ENCODE assay signal across 13 mouse cellular contexts in the genomic region with DNA sequence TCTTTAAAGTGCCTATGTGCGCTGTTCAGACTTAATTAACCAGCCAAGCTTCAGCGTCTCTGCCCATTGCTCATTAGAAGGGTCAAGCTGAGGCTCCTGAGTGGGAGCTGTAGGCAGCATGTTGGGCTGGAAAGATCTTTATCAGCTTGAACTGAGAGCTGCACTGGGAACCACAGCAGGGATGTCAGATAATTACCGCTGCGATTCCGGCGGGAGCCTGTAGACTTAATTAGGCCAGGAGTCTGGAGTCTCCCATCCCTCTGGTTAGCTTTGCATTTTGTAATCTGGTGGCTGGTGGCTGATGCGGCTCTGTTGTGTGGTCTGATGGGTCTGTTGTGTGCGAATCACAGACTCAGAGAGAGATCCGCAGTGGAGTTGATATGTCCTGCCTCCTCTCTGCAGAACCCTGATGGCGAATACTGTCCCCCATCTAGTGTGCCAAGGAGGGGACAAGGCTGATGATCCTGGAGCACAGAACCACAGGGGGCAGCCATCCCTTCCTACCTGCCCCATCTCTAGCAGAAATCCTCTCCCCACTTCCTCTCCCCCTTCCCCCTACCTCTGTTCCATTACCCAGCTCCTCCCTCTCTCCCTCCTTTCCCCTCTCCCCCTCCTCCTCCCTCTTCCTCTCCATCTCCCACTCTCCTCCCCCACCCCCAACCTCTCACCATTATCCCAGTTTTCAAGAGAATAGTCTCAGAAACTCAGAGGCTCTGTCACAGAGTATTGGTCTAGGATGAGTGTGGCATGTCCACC. TPM values are rescaled to one million over a fixed set of nuclear protein-coding genes. Genes with fewer than 3 reads are reported as not detected.
DNase-seq lines count a peak whose midpoint lies in the region; ATAC-seq and TF ChIP-seq lines count a peak whose summit lies in the region.
"Had no signal": no experiment of that assay in that cellular context is flagged by ENCODE, and none has a peak within 500 bp of the region (broad histone marks: within the 10 kb centered on the region; RNA-seq: fewer than 3 reads in every experiment).

No protein-coding gene starts in this region.

- no peak overlapping the region for H3K9ac ChIP-seq in embryonic facial prominence, embryonic 11.5 days (replicated peaks; ENCODE audit: low read length)
- H3K9ac ChIP-seq in midbrain, embryonic 14.5 days (replicated peaks; ENCODE audit: low read length), result no peak overlapping the region
- H3K9ac ChIP-seq in intestine, embryonic 16.5 days (ENCODE audit: low read depth, low read length), result no peak overlapping the region

- ATAC-seq in embryonic facial prominence, embryonic 11.5 days (replicated peaks; ENCODE audit: insufficient number of reproducible peaks, low FRiP score, low TSS enrichment, low read depth), result 0 out of 2 replicates have a peak, but pooled peaks have one; percentile 45
- ATAC-seq in midbrain, embryonic 14.5 days (ENCODE audit: low FRiP score, low TSS enrichment), result peak; percentile 53; the same call in 1 of the 2 replicates
- ATAC-seq in intestine, embryonic 16.5 days, result no peak

- H3K27ac ChIP-seq in embryonic facial prominence, embryonic 11.5 days (replicated peaks; ENCODE audit: low read depth, low read length), result no peak overlapping the region
- peak overlapping the region; percentile 35; the same call in 1 of the 2 replicates for H3K27ac ChIP-seq in hindbrain, embryonic 10.5 days
- H3K27ac ChIP-seq in midbrain, embryonic 14.5 days (replicated peaks; ENCODE audit: low read depth, low read length), result peak overlapping the region; percentile 63
- H3K27ac ChIP-seq in intestine, embryonic 16.5 days (ENCODE audit: low read length), result no peak overlapping the region
- H3K27ac ChIP-seq in cerebellum, adult 2 months (ENCODE audit: insufficient read depth, low read length), result no peak overlapping the region

- no peaks in the 10 kb centered on the region for H3K36me3 ChIP-seq in embryonic facial prominence, embryonic 11.5 days (replicated peaks; ENCODE audit: control insufficient read depth, insufficient read depth, low read depth, low read length)
- H3K36me3 ChIP-seq in hindbrain, embryonic 10.5 days, result no peaks in the 10 kb centered on the region
- H3K36me3 ChIP-seq in midbrain, embryonic 14.5 days (ENCODE audit: control insufficient read depth, insufficient read depth, low read length), result no peaks in the 10 kb centered on the region
- H3K36me3 ChIP-seq in intestine, embryonic 16.5 days (ENCODE audit: control insufficient read depth, insufficient read depth, low read length), result peaks cover 9% of the 10 kb centered on the region

- no peaks in the 10 kb centered on the region for H3K9me3 ChIP-seq in embryonic facial prominence, embryonic 11.5 days (replicated peaks; ENCODE audit: control insufficient read depth, low read length)
- peaks cover 8% of the 10 kb centered on the region; the same call in 1 of the 2 replicates for H3K9me3 ChIP-seq in hindbrain, embryonic 10.5 days
- no peaks in the 10 kb centered on the region for H3K9me3 ChIP-seq in midbrain, embryonic 14.5 days (ENCODE audit: control insufficient read depth, low read length)
- no peaks in the 10 kb centered on the region for H3K9me3 ChIP-seq in intestine, embryonic 16.5 days (ENCODE audit: control insufficient read depth, low read length)

- peaks cover 2% of the 10 kb centered on the region; the same call in 1 of the 2 replicates for H3K4me1 ChIP-seq in embryonic facial prominence, embryonic 11.5 days (ENCODE audit: control insufficient read depth, insufficient read depth, low read length)
- peaks cover 37% of the 10 kb centered on the region for H3K4me1 ChIP-seq in hindbrain, embryonic 10.5 days (replicated peaks)
- peaks cover 24% of the 10 kb centered on the region for H3K4me1 ChIP-seq in midbrain, embryonic 14.5 days (ENCODE audit: control insufficient read depth, insufficient read depth, low read length)
- peaks cover 8% of the 10 kb centered on the region for H3K4me1 ChIP-seq in intestine, embryonic 16.5 days (ENCODE audit: control insufficient read depth, insufficient read depth, low read length)
- no peaks in the 10 kb centered on the region; the same call in 1 of the 2 replicates for H3K4me1 ChIP-seq in cerebellum, adult 2 months (ENCODE audit: control insufficient read depth, insufficient read depth, low read length)

- 0 out of 2 replicates have a peak overlapping the region, but pooled peaks have one; percentile 2 for H3K4me2 ChIP-seq in embryonic facial prominence, embryonic 11.5 days (ENCODE audit: low read depth, low read length)
- peak overlapping the region; percentile 33 for H3K4me2 ChIP-seq in midbrain, embryonic 14.5 days (ENCODE audit: low read length)
- no peak overlapping the region for H3K4me2 ChIP-seq in intestine, embryonic 16.5 days (ENCODE audit: low read depth, low read length)

- WGBS in embryonic facial prominence, embryonic 11.5 days, result 4% methylated on average over 10 of the region's 10 CpGs
- WGBS in hindbrain, embryonic 10.5 days, result 7% methylated on average over 10 of the region's 10 CpGs
- 6% methylated on average over 10 of the region's 10 CpGs for WGBS in midbrain, embryonic 14.5 days
- WGBS in intestine, embryonic 16.5 days, result 22% methylated on average over 10 of the region's 10 CpGs
- WGBS in cerebellum, adult 2 months, result 35% methylated on average over 10 of the region's 10 CpGs

- no peaks in the 10 kb centered on the region for H3K27me3 ChIP-seq in embryonic facial prominence, embryonic 11.5 days (ENCODE audit: control insufficient read depth, insufficient read depth, low read length)
- H3K27me3 ChIP-seq in hindbrain, embryonic 10.5 days (ENCODE audit: insufficient read depth, poor library complexity, severe bottlenecking), result peaks cover 20% of the 10 kb centered on the region
- H3K27me3 ChIP-seq in midbrain, embryonic 14.5 days (ENCODE audit: control insufficient read depth, insufficient read depth, low read length), result no peaks in the 10 kb centered on the region
- H3K27me3 ChIP-seq in intestine, embryonic 16.5 days (replicated peaks; ENCODE audit: control insufficient read depth, insufficient read depth, low read length), result no peaks in the 10 kb centered on the region
- H3K27me3 ChIP-seq in cerebellum, adult 2 months (ENCODE audit: control insufficient read depth, insufficient read depth, low read length), result no peaks in the 10 kb centered on the region

- intact Hi-C loops in heart, postnatal 10 days (cut with DNase I), result no loop called here

- no peak for TF ChIP-seq POLR2A in cerebellum, adult 2 months (IDR thresholded peaks at IDR 0.05; ENCODE audit: borderline replicate concordance, insufficient read depth, low read length)

- no peak for TF ChIP-seq CTCF in cerebellum, adult 2 months (IDR thresholded peaks at IDR 0.05; ENCODE audit: borderline replicate concordance, insufficient read depth, low read depth, low read length)

- H3K4me3 ChIP-seq in embryonic facial prominence, embryonic 11.5 days (ENCODE audit: low read depth, low read length), result no peak overlapping the region
- no peak overlapping the region for H3K4me3 ChIP-seq in hindbrain, embryonic 10.5 days
- H3K4me3 ChIP-seq in midbrain, embryonic 14.5 days (replicated peaks; ENCODE audit: low read depth, low read length), result no peak overlapping the region
- H3K4me3 ChIP-seq in intestine, embryonic 16.5 days (ENCODE audit: low read length), result no peak overlapping the region
- H3K4me3 ChIP-seq in cerebellum, adult 2 months (replicated peaks; ENCODE audit: insufficient read depth, low read depth, low read length), result no peak overlapping the region

- DNase-seq in Muller cell, postnatal 12 days (ENCODE audit: inconsistent ontology term), result peak; percentile 53
- peak; percentile 35 for DNase-seq in embryonic facial prominence, embryonic 11.5 days (ENCODE audit: low spot score)
- DNase-seq in hindbrain, embryonic 10.5 days (ENCODE audit: low spot score), result no peak
- peak; percentile 75 for DNase-seq in midbrain, embryonic 14.5 days
- DNase-seq in thymus, postnatal 14 days, result no peak
- DNase-seq in cerebellum, adult 2 months, result no peak
- DNase-seq in heart, postnatal 10 days, result no peak
- DNase-seq: adrenal gland, adult 2 months; gastrocnemius, postnatal 10 days; lung, adult 18-20 months had no signal

RNA-seq across cellular contexts. Expression of a gene that starts 35.1 kb away (rescaled TPM):
- polyA plus RNA-seq in embryonic facial prominence, embryonic 11.5 days (2014; fragmentation: Nextera tagmentation; extraction: Ambion mirVana), result 0.49 and 0.56 TPM in 2 replicates
- 0.08 TPM in 1 of 2 replicates, not detected in the other for polyA plus RNA-seq in hindbrain, embryonic 10.5 days (2016; fragmentation: Nextera tagmentation; extraction: Ambion mirVana)
- 0.32 and 0.57 TPM in 2 replicates for polyA plus RNA-seq in midbrain, embryonic 14.5 days (2014; fragmentation: Nextera tagmentation; extraction: Ambion mirVana)
- 0.05 TPM in 1 of 2 replicates, not detected in the other for polyA plus RNA-seq in intestine, embryonic 16.5 days (2015; fragmentation: Nextera tagmentation; extraction: Ambion mirVana)
- polyA plus RNA-seq in cerebellum, adult 2 months (2012; rRNA removed), result 1.1 and 1.2 TPM in 2 replicates
- not detected for total RNA-seq in heart, postnatal 10 days (2021)
- total RNA-seq: gastrocnemius, postnatal 10 days; megakaryocyte-erythroid progenitor cell, adult 5-6 weeks had no signal
- polyA plus RNA-seq: heart, embryonic 14.5 days had no signal

RNA-seq across cellular contexts. Expression of a gene that starts 52.5 kb away (rescaled TPM):
- polyA plus RNA-seq in embryonic facial prominence, embryonic 11.5 days (2014; fragmentation: Nextera tagmentation; extraction: Ambion mirVana), result 91.6 and 106 TPM in 2 replicates
- 12.3 and 17.2 TPM in 2 replicates for polyA plus RNA-seq in hindbrain, embryonic 10.5 days (2016; fragmentation: Nextera tagmentation; extraction: Ambion mirVana)
- polyA plus RNA-seq in midbrain, embryonic 14.5 days (2014; fragmentation: Nextera tagmentation; extraction: Ambion mirVana), result 12.8 and 27.5 TPM in 2 replicates
- 38.9 and 43.3 TPM in 2 replicates for polyA plus RNA-seq in intestine, embryonic 16.5 days (2015; fragmentation: Nextera tagmentation; extraction: Ambion mirVana)
- 55.0 and 63.1 TPM in 2 replicates for polyA plus RNA-seq in cerebellum, adult 2 months (2012; rRNA removed)
- 10 to 100 TPM; 27.9 to 36.3 TPM for total RNA-seq in heart, postnatal 10 days (2021)
- total RNA-seq: megakaryocyte-erythroid progenitor cell, adult 5-6 weeks had no signal

Comparison
In these comparisons a context has a peak if more than half of its experiments do, and no peak if none do; other contexts are left out.
1. DNase-seq: peak in Muller cell, postnatal 12 days (single experiment), embryonic facial prominence, embryonic 11.5 days (single experiment) and midbrain, embryonic 14.5 days (single experiment); none in hindbrain, embryonic 10.5 days (single experiment), thymus, postnatal 14 days (single experiment), cerebellum, adult 2 months (0 of 2) and heart, postnatal 10 days (0 of 2).
2. H3K27ac ChIP-seq: peak in hindbrain, embryonic 10.5 days (single experiment) and midbrain, embryonic 14.5 days (single experiment); none in embryonic facial prominence, embryonic 11.5 days (single experiment), intestine, embryonic 16.5 days (single experiment) and cerebellum, adult 2 months (single experiment).